Mouse (Mus musculus): ENCODE results near the gene Tbc1d9. TPM values are rescaled to one million over a fixed set of nuclear protein-coding genes. Genes with fewer than 3 reads are reported as not detected.
A peak's percentile ranks its signal among the peaks of the same experiment; 100 is the strongest.

Gene Tbc1d9
- polyA plus RNA-seq (2015; fragmentation: Nextera tagmentation; extraction: Ambion mirVana): 12.6 and 13.5 TPM in 2 replicates

- peak; percentile 95 for ATAC-seq
- peak within 1 kb of the TSS; percentile 98 for H3K9ac ChIP-seq (replicated peaks)
- H3K9me3 ChIP-seq: no peaks in the 10 kb centered on the region
- H3K4me2 ChIP-seq (replicated peaks): peak within 1 kb of the TSS; percentile 71
- peak within 1 kb of the TSS; percentile 96 for H3K27ac ChIP-seq
- peaks cover 37% of the 10 kb centered on the region for H3K4me1 ChIP-seq (replicated peaks)
- no peaks in the 10 kb centered on the region for H3K27me3 ChIP-seq
- H3K4me3 ChIP-seq (replicated peaks): peak within 1 kb of the TSS; percentile 89
- WGBS: under 1% methylated on average over 63 of the region's 63 CpGs
- H3K36me3 ChIP-seq: no peaks in the 10 kb centered on the region
Observed at GRCm38 (mm10) chr8:83165235-83165930, at the start of gene Tbc1d9. TSS of gene Tbc1d9 (plus strand) at chr8:83165352.

DNA sequence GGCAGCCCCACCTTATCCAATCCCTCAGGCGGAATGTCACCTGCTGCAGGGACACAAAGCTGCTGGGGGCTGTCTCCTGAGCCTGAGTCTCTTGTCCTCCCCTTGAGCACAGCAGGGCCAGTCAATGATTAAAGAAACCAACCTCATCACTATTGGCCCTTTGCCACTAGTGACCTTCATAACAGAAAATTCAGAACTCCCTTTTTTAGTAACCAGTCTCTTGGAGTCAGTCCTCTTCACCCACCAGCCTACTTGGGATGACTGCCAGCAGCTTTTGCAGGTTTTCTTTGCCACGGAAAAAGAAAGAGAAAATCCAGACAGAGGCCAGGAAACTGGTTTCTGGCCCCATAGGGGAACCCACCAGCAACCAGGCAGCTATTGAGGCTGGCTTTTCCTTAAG is 30.1 kb upstream of the Tbc1d9 start:
- H3K27me3 ChIP-seq: no peaks in the 10 kb centered on the region
- no peak overlapping the region for H3K4me2 ChIP-seq (replicated peaks)
- 66% methylated on average over 2 of the region's 2 CpGs for WGBS
- no peak overlapping the region for H3K9ac ChIP-seq (replicated peaks)
- no peak overlapping the region for H3K27ac ChIP-seq
- no peak overlapping the region for H3K4me3 ChIP-seq (replicated peaks)
- H3K4me1 ChIP-seq (replicated peaks): no peaks in the 10 kb centered on the region
- H3K9me3 ChIP-seq: no peaks in the 10 kb centered on the region
- no peaks in the 10 kb centered on the region for H3K36me3 ChIP-seq
- ATAC-seq: no peak

GRCm38 (mm10) chr8:83140068-83140467 is 25.1 kb upstream of the Tbc1d9 start:
- Histone ChIP-seq H3K9me3 (no peaks in the 10 kb centered on the region), H3K9ac (replicated peaks) (no peak overlapping the region), H3K27ac (no peak overlapping the region), H3K36me3 (no peaks in the 10 kb centered on the region), H3K4me3 (replicated peaks) (no peak overlapping the region), H3K4me2 (replicated peaks) (no peak overlapping the region), H3K4me1 (replicated peaks) (no peaks in the 10 kb centered on the region), H3K27me3 (no peaks in the 10 kb centered on the region)
- 71% methylated on average over 1 of the region's 1 CpGs for WGBS
- no peak for ATAC-seq

DNA sequence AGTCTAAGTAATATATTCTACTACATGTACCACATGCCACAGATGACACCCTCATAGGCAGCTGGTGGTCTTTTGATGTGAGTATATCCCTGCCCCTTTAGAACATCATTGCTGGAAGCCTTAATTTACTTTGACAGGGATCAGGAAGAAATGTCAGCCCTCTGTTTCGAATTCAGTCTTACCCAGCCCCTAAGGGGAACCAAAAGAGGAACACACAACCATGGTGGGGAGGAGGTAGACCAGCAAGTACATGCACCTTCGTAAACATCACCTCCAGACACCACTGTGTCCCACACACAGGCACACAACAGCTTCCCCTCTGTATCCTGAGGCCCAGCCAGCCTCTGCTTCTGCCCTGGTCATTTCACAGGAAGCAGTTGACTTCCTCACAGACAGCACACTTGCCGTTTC is 24.4 kb upstream of the Tbc1d9 start:
- Histone ChIP-seq H3K9ac (replicated peaks) (no peak overlapping the region), H3K27me3 (no peaks in the 10 kb centered on the region), H3K9me3 (no peaks in the 10 kb centered on the region), H3K4me2 (replicated peaks) (no peak overlapping the region), H3K4me1 (replicated peaks) (no peaks in the 10 kb centered on the region), H3K4me3 (replicated peaks) (no peak overlapping the region), H3K36me3 (no peaks in the 10 kb centered on the region), H3K27ac (no peak overlapping the region)
- no peak for ATAC-seq
- WGBS: 76% methylated on average over 3 of the region's 3 CpGs

DNA sequence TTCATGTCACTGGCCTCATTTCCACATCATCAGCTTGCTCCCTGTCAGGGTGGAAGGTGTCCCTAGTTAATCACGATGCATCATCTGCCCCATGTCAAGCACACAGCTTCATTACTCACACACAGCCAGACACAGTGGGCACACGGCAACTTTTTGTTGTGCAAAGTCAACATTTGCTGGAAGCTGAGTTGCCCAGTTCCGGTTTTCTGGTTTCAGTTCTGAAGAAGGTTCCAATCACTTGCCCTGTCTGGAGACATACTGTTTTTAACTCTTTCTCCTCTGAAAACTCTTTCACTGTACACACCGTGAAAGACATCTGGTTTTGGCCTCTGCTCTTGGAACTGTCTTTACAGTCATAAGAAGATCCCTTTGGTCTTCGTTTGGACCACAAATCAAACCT is 23.8 kb upstream of the Tbc1d9 start:
- H3K9me3 ChIP-seq: no peaks in the 10 kb centered on the region
- H3K4me3 ChIP-seq (replicated peaks): no peak overlapping the region
- no peaks in the 10 kb centered on the region for H3K27me3 ChIP-seq
- ATAC-seq: no peak
- H3K4me2 ChIP-seq (replicated peaks): no peak overlapping the region
- H3K27ac ChIP-seq: no peak overlapping the region
- H3K36me3 ChIP-seq: no peaks in the 10 kb centered on the region
- no peaks in the 10 kb centered on the region for H3K4me1 ChIP-seq (replicated peaks)
- H3K9ac ChIP-seq (replicated peaks): no peak overlapping the region
- WGBS: 87% methylated on average over 5 of the region's 5 CpGs

- Histone ChIP-seq H3K36me3 (no peaks in the 10 kb centered on the region), H3K9me3 (no peaks in the 10 kb centered on the region), H3K4me3 (replicated peaks) (no peak overlapping the region), H3K27me3 (no peaks in the 10 kb centered on the region), H3K27ac (no peak overlapping the region), H3K9ac (replicated peaks) (no peak overlapping the region), H3K4me1 (replicated peaks) (no peaks in the 10 kb centered on the region), H3K4me2 (replicated peaks) (no peak overlapping the region)
- 93% methylated on average over 4 of the region's 4 CpGs for WGBS
- ATAC-seq: no peak
Observed at GRCm38 (mm10) chr8:83144601-83145000, 20.6 kb upstream of the Tbc1d9 start.

GRCm38 (mm10) chr8:83145421-83145820 is 19.7 kb upstream of the Tbc1d9 start:
- no peak for ATAC-seq
- no peaks in the 10 kb centered on the region for H3K36me3 ChIP-seq
- H3K4me3 ChIP-seq (replicated peaks): no peak overlapping the region
- no peak overlapping the region for H3K4me2 ChIP-seq (replicated peaks)
- H3K4me1 ChIP-seq (replicated peaks): no peaks in the 10 kb centered on the region
- no peaks in the 10 kb centered on the region for H3K9me3 ChIP-seq
- no peak overlapping the region for H3K9ac ChIP-seq (replicated peaks)
- H3K27me3 ChIP-seq: no peaks in the 10 kb centered on the region
- no peak overlapping the region for H3K27ac ChIP-seq
- 72% methylated on average over 3 of the region's 3 CpGs for WGBS

GRCm38 (mm10) chr8:83149124-83149523 is 16.0 kb upstream of the Tbc1d9 start:
- 93% methylated on average over 6 of the region's 6 CpGs for WGBS
- no peak for ATAC-seq
- Histone ChIP-seq H3K27ac (no peak overlapping the region), H3K4me3 (replicated peaks) (no peak overlapping the region), H3K4me2 (replicated peaks) (no peak overlapping the region), H3K36me3 (no peaks in the 10 kb centered on the region), H3K4me1 (replicated peaks) (no peaks in the 10 kb centered on the region), H3K27me3 (no peaks in the 10 kb centered on the region), H3K9ac (replicated peaks) (no peak overlapping the region), H3K9me3 (no peaks in the 10 kb centered on the region)

DNA sequence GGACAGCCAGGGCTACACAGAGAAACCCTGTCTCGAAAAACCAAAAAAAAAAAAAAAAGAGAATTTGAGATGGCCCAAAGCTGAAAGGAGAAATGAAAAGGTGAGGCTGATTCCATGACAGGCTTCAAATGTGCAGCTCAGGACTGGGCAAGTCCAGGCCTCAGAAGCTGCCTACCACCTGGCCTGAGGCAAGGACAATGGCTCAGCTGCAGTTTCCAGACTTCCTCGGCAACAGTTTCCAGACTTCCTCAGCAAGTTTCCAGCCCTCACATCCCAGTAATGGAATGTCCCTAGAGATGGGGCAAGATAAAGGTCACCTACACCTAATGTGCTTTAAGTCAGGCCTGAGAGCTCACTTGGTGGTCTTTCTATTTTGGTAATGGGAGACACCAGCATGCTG is 13.1 kb upstream of the Tbc1d9 start:
- WGBS: 68% methylated on average over 1 of the region's 2 CpGs
- Histone ChIP-seq H3K9me3 (no peaks in the 10 kb centered on the region), H3K4me2 (replicated peaks) (no peak overlapping the region), H3K4me3 (replicated peaks) (no peak overlapping the region), H3K36me3 (no peaks in the 10 kb centered on the region), H3K4me1 (replicated peaks) (no peaks in the 10 kb centered on the region), H3K9ac (replicated peaks) (no peak overlapping the region), H3K27ac (no peak overlapping the region), H3K27me3 (no peaks in the 10 kb centered on the region)
- no peak for ATAC-seq

DNA sequence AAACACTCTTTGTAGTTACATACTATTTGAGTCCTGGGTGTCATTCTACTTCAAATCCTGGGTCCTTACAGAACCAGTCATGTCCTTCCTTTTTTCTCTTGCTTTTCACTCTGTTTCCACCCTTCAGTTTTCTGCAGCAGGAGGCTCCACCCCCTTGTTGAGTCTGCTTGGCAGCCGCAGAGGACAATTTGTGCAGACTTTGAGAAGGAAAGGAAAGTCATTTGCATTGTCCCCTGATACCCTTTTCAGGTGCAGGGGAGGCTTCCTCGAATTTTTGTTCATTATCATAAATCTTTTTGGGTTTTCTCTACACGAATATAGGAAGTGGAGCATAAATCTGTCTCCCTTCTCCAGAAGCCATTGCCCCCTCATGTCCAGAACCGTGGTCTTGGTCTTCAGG is 12.7 kb upstream of the Tbc1d9 start:
- WGBS: 73% methylated on average over 4 of the region's 4 CpGs

DNA sequence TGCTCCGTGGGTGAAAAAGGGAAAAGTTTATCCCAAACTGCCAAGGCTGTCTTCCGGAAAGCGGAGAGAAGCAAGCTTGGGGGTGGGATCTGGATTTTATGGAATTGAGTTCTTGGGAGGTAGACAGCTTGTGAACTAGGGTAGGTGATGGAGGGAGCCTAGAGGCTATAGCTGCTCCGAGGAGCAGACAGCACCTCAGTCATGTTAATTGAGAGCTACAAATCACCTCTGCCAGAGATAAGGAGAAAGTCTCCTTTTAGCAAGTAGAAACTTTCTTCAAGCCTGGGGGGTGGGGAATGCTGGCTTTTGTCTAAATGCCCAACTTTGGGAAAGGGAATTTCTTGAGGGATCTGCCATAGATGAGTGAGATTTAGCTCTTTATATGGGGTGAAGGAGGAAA is 10.0 kb upstream of the Tbc1d9 start:
- 48% methylated on average over 4 of the region's 4 CpGs for WGBS
- no peaks in the 10 kb centered on the region for H3K36me3 ChIP-seq
- ATAC-seq: no peak
- H3K9me3 ChIP-seq: no peaks in the 10 kb centered on the region
- no peak overlapping the region for H3K27ac ChIP-seq
- H3K27me3 ChIP-seq: no peaks in the 10 kb centered on the region
- no peaks in the 10 kb centered on the region for H3K4me1 ChIP-seq (replicated peaks)
- H3K4me3 ChIP-seq (replicated peaks): no peak overlapping the region
- no peak overlapping the region for H3K4me2 ChIP-seq (replicated peaks)
- no peak overlapping the region for H3K9ac ChIP-seq (replicated peaks)

More for the DNA sequence above, 12.7 kb upstream of the Tbc1d9 start:
- ATAC-seq: no peak
- H3K27me3 ChIP-seq: no peaks in the 10 kb centered on the region
- no peak overlapping the region for H3K4me2 ChIP-seq (replicated peaks)
- H3K4me1 ChIP-seq (replicated peaks): no peaks in the 10 kb centered on the region
- no peaks in the 10 kb centered on the region for H3K9me3 ChIP-seq
- H3K27ac ChIP-seq: no peak overlapping the region
- H3K9ac ChIP-seq (replicated peaks): no peak overlapping the region
- H3K4me3 ChIP-seq (replicated peaks): no peak overlapping the region
- no peaks in the 10 kb centered on the region for H3K36me3 ChIP-seq

- Histone ChIP-seq H3K36me3 (no peaks in the 10 kb centered on the region), H3K27me3 (no peaks in the 10 kb centered on the region), H3K9ac (replicated peaks) (no peak overlapping the region), H3K27ac (no peak overlapping the region), H3K4me3 (replicated peaks) (no peak overlapping the region), H3K4me1 (replicated peaks) (no peaks in the 10 kb centered on the region), H3K9me3 (no peaks in the 10 kb centered on the region), H3K4me2 (replicated peaks) (no peak overlapping the region)
- ATAC-seq: no peak
- 74% methylated on average over 3 of the region's 3 CpGs for WGBS
Observed at GRCm38 (mm10) chr8:83158971-83159370, 6.2 kb upstream of the Tbc1d9 start.

GRCm38 (mm10) chr8:83159615-83160014 is 5.5 kb upstream of the Tbc1d9 start:
- no peak overlapping the region for H3K4me2 ChIP-seq (replicated peaks)
- ATAC-seq: no peak
- no peaks in the 10 kb centered on the region for H3K27me3 ChIP-seq
- H3K36me3 ChIP-seq: no peaks in the 10 kb centered on the region
- no peaks in the 10 kb centered on the region for H3K4me1 ChIP-seq (replicated peaks)
- H3K9ac ChIP-seq (replicated peaks): no peak overlapping the region
- no peak overlapping the region for H3K27ac ChIP-seq
- no peak overlapping the region for H3K4me3 ChIP-seq (replicated peaks)
- 33% methylated on average over 1 of the region's 1 CpGs for WGBS
- no peaks in the 10 kb centered on the region for H3K9me3 ChIP-seq
